Mouse (Mus musculus): Measurements from ENCODE around the gene Hras. TPM values are rescaled to one million over a fixed set of nuclear protein-coding genes. Genes with fewer than 3 reads are reported as not detected.
A peak's percentile ranks its signal among the peaks of the same experiment; 100 is the strongest.

Gene Hras
- polyA plus RNA-seq, 1 experiment from 2014 or later, result 46.2 TPM

DNA sequence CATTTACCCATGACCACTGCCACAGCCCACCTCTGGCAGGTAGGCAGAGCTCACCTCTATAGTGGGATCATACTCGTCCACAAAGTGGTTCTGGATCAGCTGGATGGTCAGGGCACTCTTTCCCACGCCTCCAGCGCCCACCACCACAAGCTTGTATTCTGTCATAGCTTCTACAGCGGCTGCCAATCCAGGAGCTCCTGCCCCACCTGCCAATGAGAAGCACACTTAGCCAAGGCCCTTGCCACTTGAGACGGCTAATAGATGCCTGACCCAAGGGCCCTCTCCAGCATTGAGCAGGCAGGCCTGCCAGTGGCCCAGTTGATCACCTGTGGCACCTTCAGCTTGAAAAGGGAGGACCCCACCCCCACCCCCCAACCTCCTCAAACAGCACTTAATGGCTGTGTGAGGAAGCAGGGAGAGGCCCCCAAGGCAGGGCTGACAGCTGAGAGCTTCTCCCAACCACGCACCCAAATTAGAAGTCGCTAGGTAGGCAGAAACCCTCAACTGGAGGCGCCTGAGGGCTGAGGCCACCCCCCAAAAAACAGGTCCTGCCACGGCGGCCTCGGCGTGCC lies 943 bp downstream of the Hras start:
- Histone ChIP-seq H3K9ac (replicated peaks) (peak overlapping the region; percentile 96), H3K27me3 (ENCODE audit: insufficient read depth, low read length) (no peaks in the 10 kb centered on the region), H3K4me3 (ENCODE audit: low read depth, low read length) (peak overlapping the region; percentile 95), H3K36me3 (replicated peaks; ENCODE audit: insufficient read depth, low read length) (peaks cover 32% of the 10 kb centered on the region), H3K4me1 (ENCODE audit: insufficient read depth) (peaks cover 29% of the 10 kb centered on the region), H3K27ac (ENCODE audit: low read depth) (peak overlapping the region; percentile 91), H3K9me3 (ENCODE audit: low read length) (no peaks in the 10 kb centered on the region), H3K4me2 (ENCODE audit: low read depth, low read length) (peak overlapping the region; percentile 100)
- TF ChIP-seq EP300 (IDR thresholded peaks at IDR 0.05; ENCODE audit: low read depth) (no peak), CTCF (IDR thresholded peaks at IDR 0.05; ENCODE audit: low read depth) (no peak)
- no peak for DNase-seq
- ATAC-seq, result no peak
- WGBS (ENCODE audit: insufficient replicate concordance), result 24% methylated on average over 12 of the region's 12 CpGs

DNA sequence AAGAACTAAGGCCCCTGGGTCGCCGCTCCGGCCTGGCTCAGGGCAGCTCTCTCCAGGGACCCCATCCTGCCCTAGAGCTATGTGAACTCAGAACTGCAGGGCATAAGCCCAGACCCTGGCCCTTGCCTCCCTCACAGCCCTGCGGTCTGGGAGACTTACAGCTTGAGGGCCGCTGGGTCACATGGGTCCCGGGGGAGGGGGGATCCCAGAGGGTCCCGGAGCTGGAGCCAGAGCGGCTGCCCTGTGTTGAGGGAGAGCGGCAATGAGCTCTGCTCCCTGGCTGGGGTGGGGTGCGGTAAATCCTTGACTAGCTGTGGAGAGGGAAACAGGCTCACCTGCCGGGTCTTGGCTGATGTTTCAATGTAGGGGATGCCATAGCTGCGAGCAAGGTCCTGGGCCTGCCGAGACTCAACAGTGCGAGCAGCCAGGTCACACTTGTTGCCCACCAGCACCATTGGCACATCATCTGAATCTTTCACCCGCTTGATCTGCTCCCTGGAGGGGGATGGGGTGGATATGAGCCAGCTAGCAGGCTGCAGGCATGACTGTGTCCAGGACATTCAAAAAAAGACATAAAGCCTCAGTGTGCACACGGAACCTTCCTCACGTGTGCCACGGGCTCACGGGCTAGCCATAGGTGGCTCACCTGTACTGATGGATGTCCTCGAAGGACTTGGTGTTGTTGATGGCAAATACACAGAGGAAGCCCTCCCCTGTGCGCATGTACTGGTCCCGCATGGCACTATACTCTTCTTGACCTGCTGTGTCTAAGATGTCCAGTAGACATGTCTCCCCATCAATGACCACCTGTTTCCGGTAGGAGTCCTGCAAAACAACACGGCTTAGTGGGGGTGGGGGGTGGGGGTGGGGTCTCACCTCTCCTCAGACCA lies 1.8 kb downstream of the Hras start:
- H3K27ac ChIP-seq (ENCODE audit: low read depth), result no peak overlapping the region
- H3K4me2 ChIP-seq (ENCODE audit: low read depth, low read length), result peak overlapping the region; percentile 100
- WGBS (ENCODE audit: insufficient replicate concordance), result 91% methylated on average over 24 of the region's 24 CpGs
- no peaks in the 10 kb centered on the region for H3K9me3 ChIP-seq (ENCODE audit: low read length)
- peak overlapping the region; percentile 16; the same call in 1 of the 2 replicates for H3K9ac ChIP-seq (replicated peaks)
- peaks cover 29% of the 10 kb centered on the region for H3K4me1 ChIP-seq (ENCODE audit: insufficient read depth)
- no peaks in the 10 kb centered on the region for H3K27me3 ChIP-seq (ENCODE audit: insufficient read depth, low read length)
- ATAC-seq (no peak), DNase-seq (no peak)
- TF ChIP-seq CTCF (IDR thresholded peaks at IDR 0.05; ENCODE audit: low read depth) (no peak), EP300 (IDR thresholded peaks at IDR 0.05; ENCODE audit: low read depth) (no peak)
- peaks cover 32% of the 10 kb centered on the region for H3K36me3 ChIP-seq (replicated peaks; ENCODE audit: insufficient read depth, low read length)
- no peak overlapping the region for H3K4me3 ChIP-seq (ENCODE audit: low read depth, low read length)

DNA sequence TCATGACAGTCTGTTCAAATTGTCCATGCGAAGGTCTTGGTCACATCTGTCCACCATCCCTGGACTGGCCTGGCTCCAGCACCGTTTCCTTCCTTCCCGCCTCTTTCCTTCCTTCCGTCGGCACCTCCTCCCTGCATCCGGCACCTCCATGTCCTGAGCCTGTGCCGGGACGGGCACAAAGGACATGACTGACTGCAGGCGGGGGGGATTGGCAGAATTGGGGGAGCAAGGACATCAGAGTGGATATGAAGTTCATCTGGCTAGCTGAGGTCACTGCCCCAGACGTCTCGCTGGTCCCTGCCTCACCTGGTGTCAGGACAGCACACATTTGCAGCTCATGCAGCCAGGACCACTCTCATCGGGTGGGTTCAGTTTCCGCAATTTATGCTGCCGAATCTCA lies 2.8 kb downstream of the Hras start:
- no peak overlapping the region for H3K4me3 ChIP-seq (ENCODE audit: low read depth, low read length)
- no peak overlapping the region for H3K4me2 ChIP-seq (ENCODE audit: low read depth, low read length)
- H3K27me3 ChIP-seq (ENCODE audit: insufficient read depth, low read length), result no peaks in the 10 kb centered on the region
- DNase-seq (no peak), ATAC-seq (no peak)
- 88% methylated on average over 14 of the region's 14 CpGs for WGBS (ENCODE audit: insufficient replicate concordance)
- peaks cover 24% of the 10 kb centered on the region for H3K4me1 ChIP-seq (ENCODE audit: insufficient read depth)
- peaks cover 32% of the 10 kb centered on the region for H3K36me3 ChIP-seq (replicated peaks; ENCODE audit: insufficient read depth, low read length)
- H3K27ac ChIP-seq (ENCODE audit: low read depth), result no peak overlapping the region
- no peaks in the 10 kb centered on the region for H3K9me3 ChIP-seq (ENCODE audit: low read length)
- TF ChIP-seq CTCF (IDR thresholded peaks at IDR 0.05; ENCODE audit: low read depth), result no peak
- no peak for TF ChIP-seq EP300 (IDR thresholded peaks at IDR 0.05; ENCODE audit: low read depth)
- H3K9ac ChIP-seq (replicated peaks), result no peak overlapping the region

- H3K27ac ChIP-seq (ENCODE audit: low read depth), result no peak overlapping the region
- no peak for TF ChIP-seq CTCF (IDR thresholded peaks at IDR 0.05; ENCODE audit: low read depth)
- no peak for TF ChIP-seq EP300 (IDR thresholded peaks at IDR 0.05; ENCODE audit: low read depth)
- ATAC-seq (no peak), DNase-seq (no peak)
- H3K4me3 ChIP-seq (ENCODE audit: low read depth, low read length), result no peak overlapping the region
- H3K9me3 ChIP-seq (ENCODE audit: low read length), result no peaks in the 10 kb centered on the region
- 74% methylated on average over 3 of the region's 3 CpGs for WGBS (ENCODE audit: insufficient replicate concordance)
- no peak overlapping the region for H3K9ac ChIP-seq (replicated peaks)
- H3K4me2 ChIP-seq (ENCODE audit: low read depth, low read length), result no peak overlapping the region
- no peaks in the 10 kb centered on the region for H3K27me3 ChIP-seq (ENCODE audit: insufficient read depth, low read length)
- peaks cover 32% of the 10 kb centered on the region for H3K36me3 ChIP-seq (replicated peaks; ENCODE audit: insufficient read depth, low read length)
- H3K4me1 ChIP-seq (ENCODE audit: insufficient read depth), result peaks cover 24% of the 10 kb centered on the region
These were observed 3.6 kb downstream of the Hras start for GRCm38 (mm10) chr7:141190220-141190619.

GRCm38 (mm10) chr7:141188733-141189132 lies 5.1 kb downstream of the Hras start:
- Histone ChIP-seq H3K36me3 (replicated peaks; ENCODE audit: insufficient read depth, low read length) (peaks cover 32% of the 10 kb centered on the region), H3K9me3 (ENCODE audit: low read length) (no peaks in the 10 kb centered on the region), H3K27ac (ENCODE audit: low read depth) (no peak overlapping the region), H3K4me3 (ENCODE audit: low read depth, low read length) (no peak overlapping the region), H3K9ac (replicated peaks) (no peak overlapping the region), H3K27me3 (ENCODE audit: insufficient read depth, low read length) (no peaks in the 10 kb centered on the region), H3K4me1 (ENCODE audit: insufficient read depth) (peaks cover 13% of the 10 kb centered on the region), H3K4me2 (ENCODE audit: low read depth, low read length) (no peak overlapping the region)
- 89% methylated on average over 3 of the region's 3 CpGs for WGBS (ENCODE audit: insufficient replicate concordance)
- DNase-seq (no peak), ATAC-seq (no peak)
- no peak for TF ChIP-seq CTCF (IDR thresholded peaks at IDR 0.05; ENCODE audit: low read depth)
- no peak for TF ChIP-seq EP300 (IDR thresholded peaks at IDR 0.05; ENCODE audit: low read depth)

DNA sequence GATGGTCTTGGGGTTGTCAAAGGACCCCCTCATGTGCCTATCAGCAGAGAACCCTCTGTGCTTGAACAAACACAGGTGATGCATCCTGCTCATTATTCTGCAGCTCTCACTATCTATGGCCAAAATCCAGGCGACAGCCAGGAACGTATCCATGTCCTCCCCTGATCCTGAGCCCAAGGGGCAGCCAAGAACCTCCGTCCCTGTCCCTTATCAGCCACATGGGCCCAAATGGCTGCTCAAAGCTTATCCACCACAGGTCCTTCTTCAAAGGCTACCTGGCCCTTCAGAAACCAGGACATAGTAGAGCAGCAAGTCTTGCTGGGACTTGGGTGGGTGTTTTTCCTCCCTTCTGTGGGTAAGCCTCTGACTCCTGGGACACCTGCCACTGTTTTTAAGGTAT lies 5.6 kb downstream of the Hras start:
- DNase-seq (no peak), ATAC-seq (no peak)
- Histone ChIP-seq H3K4me1 (ENCODE audit: insufficient read depth) (peaks cover 12% of the 10 kb centered on the region), H3K9me3 (ENCODE audit: low read length) (no peaks in the 10 kb centered on the region), H3K4me3 (ENCODE audit: low read depth, low read length) (no peak overlapping the region), H3K36me3 (replicated peaks; ENCODE audit: insufficient read depth, low read length) (peaks cover 32% of the 10 kb centered on the region), H3K27ac (ENCODE audit: low read depth) (no peak overlapping the region), H3K4me2 (ENCODE audit: low read depth, low read length) (no peak overlapping the region), H3K9ac (replicated peaks) (no peak overlapping the region), H3K27me3 (ENCODE audit: insufficient read depth, low read length) (no peaks in the 10 kb centered on the region)
- TF ChIP-seq CTCF (IDR thresholded peaks at IDR 0.05; ENCODE audit: low read depth), result no peak
- TF ChIP-seq EP300 (IDR thresholded peaks at IDR 0.05; ENCODE audit: low read depth), result no peak
- 69% methylated on average over 3 of the region's 3 CpGs for WGBS (ENCODE audit: insufficient replicate concordance)

All from liver, postnatal 0 days (tissue).